Mouse (Mus musculus) lung, postnatal 0 days (tissue): ENCODE data around the gene H2-DMb2.

ENCODE experiments used
- CTCF ChIP-seq: IDR thresholded peaks from 2 replicates; pipeline ENCODE4 v1.5.1; 2016; ENCODE audit warnings: antibody characterized with exemption, mild to moderate bottlenecking
- EP300 ChIP-seq: IDR thresholded peaks from 2 replicates; pipeline ENCODE4 v1.6.1; 2016; ENCODE audit warnings: antibody characterized with exemption, mild to moderate bottlenecking, control low read depth

GRCm38 (mm10) chr17:34107109-34107867 lies 35.8 kb upstream of the H2-DMb2 start:
- TF ChIP-seq EP300 (no peak), CTCF (no peak)
